Mouse (Mus musculus): ENCODE measurements around the gene Coq5. TPM values are rescaled to one million over a fixed set of nuclear protein-coding genes. Genes with fewer than 3 reads are reported as not detected.
A peak's percentile ranks its signal among the peaks of the same experiment; 100 is the strongest.
"Not testable (repeated sequence)": the region's sequence is repeated elsewhere in the genome, so short reads cannot be mapped to it uniquely, and the experiment has no call there.

Coq5 gene
- polyA plus RNA-seq, 1 experiment from 2014 or later: 46.2 TPM

DNA sequence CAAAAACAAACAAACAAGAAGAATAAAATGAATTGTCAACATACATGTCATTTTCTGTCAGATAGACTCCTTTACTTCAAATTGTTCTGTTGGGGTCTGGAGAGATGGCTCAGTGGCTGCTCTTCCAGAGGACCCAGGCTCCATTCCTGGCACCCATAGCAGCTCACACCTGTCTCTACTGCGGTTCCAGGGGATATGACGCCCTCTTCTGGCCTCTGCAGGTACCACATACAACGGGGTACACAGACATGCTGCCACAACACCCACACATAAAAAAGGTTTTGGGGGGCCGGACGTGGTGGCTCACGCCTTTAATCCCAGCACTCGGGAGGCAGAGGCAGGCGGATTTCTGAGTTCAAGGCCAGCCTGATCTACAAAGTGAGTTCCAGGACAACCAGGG lies 14.7 kb downstream of the Coq5 start:
- Histone ChIP-seq H3K27ac (no peak overlapping the region), H3K4me3 (no peak overlapping the region), H3K27me3 (replicated peaks) (no peaks in the 10 kb centered on the region), H3K4me2 (no peak overlapping the region), H3K9me3 (replicated peaks) (no peaks in the 10 kb centered on the region), H3K36me3 (peaks cover 94% of the 10 kb centered on the region), H3K4me1 (peaks cover 40% of the 10 kb centered on the region), H3K9ac (no peak overlapping the region)
- 85% methylated on average over 8 of the region's 8 CpGs for WGBS (ENCODE audit: insufficient replicate concordance)
- no peak for ATAC-seq

DNA sequence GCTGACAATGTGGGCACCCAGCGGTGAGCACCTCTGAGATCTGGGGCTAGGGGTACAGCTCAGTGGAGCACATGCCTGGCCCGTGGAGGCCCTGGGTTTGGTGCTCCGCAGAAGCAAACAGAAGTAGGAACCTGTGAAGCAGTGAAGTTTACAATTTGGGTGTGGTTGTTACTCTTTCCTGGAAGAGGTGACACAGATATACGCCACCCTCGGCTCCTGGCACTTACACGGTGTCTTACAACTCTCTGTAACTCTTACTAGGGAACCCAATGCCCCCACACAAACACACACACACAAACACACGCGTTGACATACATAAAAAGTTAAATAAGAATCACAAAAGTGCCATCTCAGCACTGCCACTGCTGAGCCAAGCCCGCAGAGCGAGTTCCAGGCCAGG lies 16.9 kb downstream of the Coq5 start:
- Histone ChIP-seq H3K4me3 (peak overlapping the region; percentile 8; the same call in 1 of the 2 replicates), H3K27me3 (replicated peaks) (no peaks in the 10 kb centered on the region), H3K4me2 (peak overlapping the region; percentile 43), H3K27ac (peak overlapping the region; percentile 80), H3K4me1 (peaks cover 50% of the 10 kb centered on the region), H3K9me3 (replicated peaks) (no peaks in the 10 kb centered on the region), H3K36me3 (peaks cover 78% of the 10 kb centered on the region), H3K9ac (peak overlapping the region; percentile 51)
- ATAC-seq: no peak
- 54% methylated on average over 10 of the region's 10 CpGs for WGBS (ENCODE audit: insufficient replicate concordance)

DNA sequence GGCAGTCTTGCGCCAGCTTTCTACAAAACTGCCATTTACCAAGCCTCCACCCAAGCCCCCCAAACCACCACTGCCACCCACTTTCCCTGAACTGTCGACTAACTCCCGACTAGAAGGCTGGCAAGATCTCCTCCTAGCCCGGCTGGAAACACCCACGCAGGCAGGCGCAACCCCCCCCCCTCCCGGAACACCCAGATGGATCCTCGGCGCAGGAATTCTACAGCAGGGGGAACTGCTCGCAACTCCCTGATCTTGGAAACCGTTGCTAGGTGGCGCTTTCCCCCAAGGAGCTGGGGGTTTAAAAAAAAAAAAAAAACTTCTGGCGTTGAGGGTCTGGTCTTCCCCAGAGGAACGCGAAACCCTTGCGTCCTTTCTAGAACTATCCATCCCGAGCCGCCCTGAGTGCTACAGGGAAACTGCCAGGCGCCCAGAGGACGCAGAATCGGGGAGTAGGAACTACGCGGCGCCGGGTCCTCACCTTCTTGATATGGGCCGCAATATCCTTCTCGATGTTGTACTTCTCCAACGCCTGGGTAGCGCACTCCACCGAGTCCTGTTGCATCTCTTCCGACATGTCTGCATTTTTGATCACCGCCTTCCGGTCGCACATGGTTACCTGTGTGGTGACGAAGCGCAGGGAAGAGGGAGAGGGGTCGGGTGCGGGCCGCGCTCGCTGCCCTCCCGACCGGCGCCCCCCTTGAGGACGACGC lies 20.7 kb downstream of the Coq5 start:
- Histone ChIP-seq H3K4me2 (peak overlapping the region; percentile 95), H3K4me3 (peak overlapping the region; percentile 89), H3K9me3 (replicated peaks) (no peaks in the 10 kb centered on the region), H3K36me3 (peaks cover 44% of the 10 kb centered on the region), H3K27me3 (replicated peaks) (no peaks in the 10 kb centered on the region), H3K9ac (peak overlapping the region; percentile 97), H3K4me1 (peaks cover 57% of the 10 kb centered on the region), H3K27ac (peak overlapping the region; percentile 95)
- WGBS (ENCODE audit: insufficient replicate concordance): 2% methylated on average over 46 of the region's 46 CpGs
- peak; percentile 31; the same call in 1 of the 2 replicates for ATAC-seq

DNA sequence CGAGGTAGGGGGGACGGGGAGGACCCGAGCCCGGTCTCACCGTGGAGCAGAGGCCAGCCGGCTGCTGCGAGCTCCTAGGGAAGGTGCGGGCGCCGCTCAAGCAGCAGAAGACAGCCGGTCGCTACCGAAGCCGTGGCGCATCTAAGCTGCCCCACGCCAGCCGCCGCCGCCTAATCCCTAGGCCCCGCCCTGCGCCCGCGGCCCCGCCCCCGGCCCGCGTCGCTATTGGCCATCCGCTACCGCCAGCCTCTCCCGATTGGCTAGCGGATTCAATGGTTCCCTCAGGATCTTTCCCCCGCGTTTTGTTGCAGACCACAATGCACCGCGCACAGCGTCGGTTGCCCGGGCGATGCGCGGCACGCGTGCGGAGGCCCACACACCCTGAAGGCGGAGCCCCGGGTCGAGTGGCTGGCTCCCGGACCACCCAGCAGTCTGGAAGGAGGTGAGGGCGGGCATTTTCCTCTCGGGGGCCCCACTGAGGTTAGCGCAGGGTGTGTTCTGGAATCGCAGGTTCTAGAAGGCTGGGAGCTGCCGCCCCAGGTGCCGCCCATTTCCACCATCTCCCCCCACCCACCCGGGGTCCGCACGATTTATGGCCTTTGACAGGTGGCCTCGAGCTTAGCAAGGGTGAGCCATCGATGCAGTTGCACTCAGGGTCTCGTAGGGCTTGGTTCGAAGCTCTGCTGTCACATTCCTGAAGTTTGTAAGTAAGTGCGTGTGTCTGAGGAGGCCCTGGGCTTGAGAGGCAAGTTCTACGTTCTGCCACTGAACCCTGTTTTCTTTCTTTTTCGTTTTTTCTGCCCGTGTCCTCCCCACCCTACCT lies 21.5 kb downstream of the Coq5 start, which contains the start of gene Dynll1:
TSS of gene Dynll1 (minus strand) at position 208 of the 823 bp plus-strand sequence.
- H3K4me1 ChIP-seq: peaks cover 49% of the 10 kb centered on the region
- H3K9me3 ChIP-seq (replicated peaks): no peaks in the 10 kb centered on the region
- WGBS (ENCODE audit: insufficient replicate concordance): 2% methylated on average over 63 of the region's 66 CpGs
- peak within 1 kb of the TSS; percentile 97 for H3K9ac ChIP-seq
- peak within 1 kb of the TSS; percentile 95 for H3K27ac ChIP-seq
- peak within 1 kb of the TSS; percentile 89 for H3K4me3 ChIP-seq
- H3K36me3 ChIP-seq: peaks cover 36% of the 10 kb centered on the region
- peak; percentile 95 for ATAC-seq
- H3K4me2 ChIP-seq: peak within 1 kb of the TSS; percentile 95
- no peaks in the 10 kb centered on the region for H3K27me3 ChIP-seq (replicated peaks)

DNA sequence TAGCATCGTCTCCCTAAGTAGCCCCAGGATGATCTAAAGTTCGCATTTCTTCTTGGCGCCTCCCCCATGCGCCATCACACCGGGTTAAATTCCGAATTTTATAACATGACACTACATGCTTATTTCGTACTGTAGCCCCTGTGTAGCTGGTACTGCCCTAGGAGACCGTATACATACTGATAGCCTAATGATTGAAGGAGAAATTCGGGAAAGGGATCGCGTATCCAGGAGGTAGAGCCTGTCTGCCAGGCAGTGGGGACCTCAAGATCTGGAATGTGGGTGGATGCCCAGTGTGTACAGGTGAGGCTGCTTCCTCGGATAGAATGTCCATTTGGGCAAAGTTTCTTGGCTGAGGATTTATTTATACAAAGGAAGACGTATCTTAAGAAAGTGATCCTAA lies 22.1 kb downstream of the Coq5 start:
- Histone ChIP-seq H3K36me3 (peaks cover 30% of the 10 kb centered on the region), H3K27me3 (replicated peaks) (no peaks in the 10 kb centered on the region), H3K9me3 (replicated peaks) (no peaks in the 10 kb centered on the region), H3K4me2 (peak overlapping the region; percentile 95), H3K9ac (peak overlapping the region; percentile 78), H3K27ac (peak overlapping the region; percentile 89), H3K4me3 (peak overlapping the region; percentile 89), H3K4me1 (peaks cover 42% of the 10 kb centered on the region)
- 31% methylated on average over 13 of the region's 13 CpGs for WGBS (ENCODE audit: insufficient replicate concordance)
- no peak for ATAC-seq

DNA sequence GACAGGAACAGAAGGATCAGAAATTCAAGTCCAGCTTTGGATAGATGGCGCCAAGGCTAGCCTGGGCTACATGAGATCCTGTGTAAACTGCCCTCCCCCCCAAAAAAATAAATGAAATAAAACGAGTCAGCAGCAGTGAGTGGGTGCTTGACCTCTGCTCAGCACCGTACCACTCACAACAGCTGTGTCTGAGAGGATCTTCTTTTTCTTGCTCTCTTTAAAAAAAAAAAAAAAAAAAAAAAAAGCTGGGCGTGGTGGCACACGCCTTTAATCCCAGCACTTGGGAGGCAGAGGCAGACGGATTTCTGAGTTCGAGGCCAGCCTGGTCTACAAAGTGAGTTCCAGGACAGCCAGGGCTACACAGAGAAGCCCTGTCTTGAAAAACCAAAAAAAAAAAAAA lies 22.7 kb downstream of the Coq5 start:
- 77% methylated on average over 3 of the region's 7 CpGs for WGBS (ENCODE audit: insufficient replicate concordance)
- Histone ChIP-seq H3K27ac (peak overlapping the region; percentile 89), H3K9ac (peak overlapping the region; percentile 78), H3K4me3 (peak overlapping the region; percentile 89), H3K4me2 (peak overlapping the region; percentile 95), H3K4me1 (peaks cover 37% of the 10 kb centered on the region), H3K36me3 (peaks cover 24% of the 10 kb centered on the region)
- H3K9me3 ChIP-seq (replicated peaks); H3K27me3 ChIP-seq (replicated peaks); ATAC-seq: not testable (repeated sequence)

DNA sequence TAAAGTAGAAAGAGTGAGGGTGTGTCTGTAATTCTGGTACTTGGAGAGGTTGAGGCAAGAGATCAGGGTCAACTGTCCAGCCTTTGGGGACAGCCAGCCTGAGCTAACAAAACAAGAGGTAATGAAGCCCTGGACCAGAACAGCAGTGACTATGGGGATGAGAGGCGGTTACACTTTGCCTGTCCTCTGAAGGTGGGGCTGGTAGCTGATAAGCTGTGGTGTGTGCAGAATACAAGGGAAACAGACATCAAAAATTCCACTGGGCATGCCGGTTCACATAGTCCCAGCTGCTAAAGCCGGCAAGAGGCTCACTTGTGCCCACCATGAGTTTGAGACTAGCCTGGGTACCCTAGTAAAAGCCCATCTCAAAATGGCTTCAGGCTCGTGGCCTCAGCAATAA lies 32.9 kb downstream of the Coq5 start:
- 32% methylated on average over 4 of the region's 4 CpGs for WGBS (ENCODE audit: insufficient replicate concordance)
- peak overlapping the region; percentile 81 for H3K27ac ChIP-seq

DNA sequence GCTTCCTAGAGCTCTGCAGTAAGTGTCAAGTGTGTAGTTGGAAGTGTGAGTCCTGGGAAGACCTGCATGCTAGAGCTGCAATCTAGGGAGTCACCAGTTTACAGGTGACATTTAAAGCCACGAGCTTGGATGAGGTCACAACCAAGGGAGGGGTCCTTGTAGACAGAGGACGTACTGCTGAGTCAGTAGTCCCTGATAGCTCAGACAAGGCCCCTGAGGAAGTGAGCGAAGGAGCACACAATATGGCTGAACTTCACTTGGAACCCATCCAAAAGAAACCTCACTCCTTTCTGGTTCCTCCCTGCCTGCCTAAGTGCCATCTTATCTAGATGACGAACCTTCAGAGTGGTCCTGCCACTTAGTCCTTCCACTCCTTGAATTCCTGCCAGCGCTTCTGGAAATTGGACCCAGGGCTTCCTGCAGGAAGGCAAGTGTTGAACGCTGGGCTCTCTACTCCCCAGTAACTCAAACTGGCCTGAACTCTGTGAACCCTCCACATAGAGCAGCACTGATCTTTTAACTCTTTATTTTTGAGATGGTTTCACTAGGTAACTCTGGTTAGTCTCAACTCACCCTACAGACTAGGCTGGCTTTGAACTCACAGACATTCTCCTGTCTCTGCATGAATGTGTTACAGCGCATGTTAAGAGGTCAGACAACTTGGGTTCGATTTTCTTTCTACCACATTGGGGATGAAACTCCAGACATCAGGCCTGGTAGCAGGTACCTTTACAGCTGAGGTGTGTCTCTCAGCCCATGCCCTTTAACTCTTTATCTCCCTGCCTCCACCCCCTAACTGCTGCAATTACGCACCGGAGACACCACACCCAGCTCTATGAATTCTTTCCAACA lies 33.6 kb downstream of the Coq5 start:
- H3K4me3 ChIP-seq: no peak overlapping the region
- 37% methylated on average over 10 of the region's 10 CpGs for WGBS (ENCODE audit: insufficient replicate concordance)
- H3K9ac ChIP-seq: peak overlapping the region; percentile 40; the same call in 1 of the 2 replicates
- peaks cover 49% of the 10 kb centered on the region for H3K4me1 ChIP-seq
- no peaks in the 10 kb centered on the region for H3K9me3 ChIP-seq (replicated peaks)
- no peaks in the 10 kb centered on the region for H3K27me3 ChIP-seq (replicated peaks)
- no peaks in the 10 kb centered on the region for H3K36me3 ChIP-seq
- H3K4me2 ChIP-seq: peak overlapping the region; percentile 59
- peak; percentile 79 for ATAC-seq
- peak overlapping the region; percentile 81 for H3K27ac ChIP-seq

More for the DNA sequence above, 32.9 kb downstream of the Coq5 start:
- Histone ChIP-seq H3K9me3 (replicated peaks) (no peaks in the 10 kb centered on the region), H3K27me3 (replicated peaks) (no peaks in the 10 kb centered on the region), H3K36me3 (no peaks in the 10 kb centered on the region), H3K4me2 (peak overlapping the region; percentile 59), H3K4me3 (no peak overlapping the region), H3K4me1 (peaks cover 42% of the 10 kb centered on the region), H3K9ac (peak overlapping the region; percentile 40; the same call in 1 of the 2 replicates)
- peak; percentile 83 for ATAC-seq

DNA sequence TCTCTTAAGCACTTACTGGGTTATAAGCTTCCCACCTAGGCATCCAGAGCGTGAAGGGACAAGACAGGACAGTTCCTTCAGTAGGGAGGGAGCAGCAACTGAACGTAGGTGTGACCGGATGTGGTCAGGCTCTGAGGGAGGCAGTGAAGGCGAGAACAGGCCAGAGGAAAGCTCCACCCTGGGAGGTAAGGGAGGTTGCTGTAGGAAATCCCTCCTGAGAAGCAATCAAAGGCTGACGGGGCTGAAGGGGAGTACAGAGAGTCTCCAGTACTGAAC lies 34.1 kb downstream of the Coq5 start:
- no peak; the same call in 1 of the 2 replicates for ATAC-seq
- Histone ChIP-seq H3K36me3 (no peaks in the 10 kb centered on the region), H3K4me2 (peak overlapping the region; percentile 59), H3K9me3 (replicated peaks) (no peaks in the 10 kb centered on the region), H3K4me1 (peaks cover 55% of the 10 kb centered on the region), H3K27me3 (replicated peaks) (no peaks in the 10 kb centered on the region), H3K27ac (peak overlapping the region; percentile 81), H3K9ac (peak overlapping the region; percentile 40; the same call in 1 of the 2 replicates), H3K4me3 (no peak overlapping the region)
- WGBS (ENCODE audit: insufficient replicate concordance): 16% methylated on average over 5 of the region's 5 CpGs

DNA sequence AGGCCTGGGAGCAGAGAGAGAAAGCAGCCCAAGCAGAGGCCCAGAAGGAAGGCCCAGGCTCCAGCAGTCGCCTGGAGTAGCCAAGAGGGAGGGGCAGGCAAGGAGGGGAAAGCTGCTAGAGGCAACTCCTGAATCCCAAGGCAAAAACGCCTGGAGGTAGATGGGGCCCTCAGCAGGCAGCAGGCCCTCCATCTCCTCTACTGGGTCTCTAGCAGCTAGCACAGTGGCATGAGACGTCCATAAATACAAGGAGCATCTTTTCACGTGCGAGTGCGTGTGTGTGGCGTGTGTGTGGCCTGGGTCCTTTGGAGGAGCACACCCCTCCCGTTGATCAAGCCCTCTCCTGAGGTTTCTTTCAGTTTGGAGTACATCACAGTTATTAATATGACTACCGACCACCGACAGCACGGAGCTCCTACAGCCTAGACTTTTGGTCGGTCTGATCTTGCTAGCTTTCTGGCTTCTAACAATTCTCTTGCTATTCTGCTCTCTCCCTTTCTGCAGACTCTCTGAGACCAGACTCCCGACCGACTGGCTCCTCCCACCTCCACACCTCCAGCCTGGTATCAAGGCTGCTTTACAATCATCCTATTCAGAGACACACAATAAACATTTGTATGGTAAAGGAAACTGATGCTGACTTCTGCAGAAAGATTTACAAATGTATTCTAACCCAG lies 37.6 kb downstream of the Coq5 start:
- Histone ChIP-seq H3K9ac (peak overlapping the region; percentile 12; the same call in 1 of the 2 replicates), H3K27ac (peak overlapping the region; percentile 60), H3K4me3 (no peak overlapping the region), H3K4me2 (peak overlapping the region; percentile 41), H3K9me3 (replicated peaks) (no peaks in the 10 kb centered on the region), H3K27me3 (replicated peaks) (no peaks in the 10 kb centered on the region), H3K4me1 (peaks cover 63% of the 10 kb centered on the region), H3K36me3 (no peaks in the 10 kb centered on the region)
- WGBS (ENCODE audit: insufficient replicate concordance): 32% methylated on average over 14 of the region's 14 CpGs
- no peak for ATAC-seq

DNA sequence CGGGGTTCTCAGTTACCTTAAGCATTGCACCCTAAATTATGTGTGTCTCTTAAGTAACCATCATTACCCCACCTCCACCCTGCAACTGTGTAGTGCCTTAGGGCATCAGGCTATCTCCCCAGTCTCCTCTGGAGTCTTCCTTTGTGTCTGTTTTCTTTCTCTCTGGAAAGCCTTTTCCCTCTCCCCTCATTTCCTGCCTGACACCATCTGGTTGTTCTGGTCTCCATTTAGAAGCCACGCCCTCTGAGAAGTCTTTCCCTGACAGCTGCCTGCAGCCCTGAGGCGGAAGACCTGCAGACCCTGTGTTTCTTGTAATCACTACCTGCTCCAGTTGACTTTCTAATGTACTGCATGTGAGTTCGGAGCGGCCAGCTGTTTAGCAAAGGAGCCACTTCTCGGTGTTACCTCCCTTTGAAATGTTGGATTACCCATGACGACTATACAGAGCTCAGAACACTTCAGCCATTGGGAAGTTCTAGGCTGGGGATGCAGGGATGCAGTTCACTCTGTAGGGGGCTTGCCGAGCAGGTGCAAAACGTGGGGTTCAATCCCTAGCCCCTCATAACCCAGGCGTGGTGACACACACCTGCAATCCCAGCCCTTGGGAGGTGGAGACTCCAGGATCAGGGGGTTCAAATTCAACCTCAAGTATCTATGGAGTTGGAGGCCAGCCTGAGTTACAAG lies 38.3 kb downstream of the Coq5 start:
- no peak for ATAC-seq
- WGBS (ENCODE audit: insufficient replicate concordance): 13% methylated on average over 10 of the region's 10 CpGs
- Histone ChIP-seq H3K27ac (peak overlapping the region; percentile 60), H3K36me3 (no peaks in the 10 kb centered on the region), H3K4me1 (peaks cover 56% of the 10 kb centered on the region), H3K9me3 (replicated peaks) (no peaks in the 10 kb centered on the region), H3K27me3 (replicated peaks) (no peaks in the 10 kb centered on the region), H3K4me2 (peak overlapping the region; percentile 41), H3K9ac (peak overlapping the region; percentile 44), H3K4me3 (no peak overlapping the region)

Data from liver, embryonic 12.5 days (tissue).